Mouse (Mus musculus) mouse trophoblast stem cell (cell line): ENCODE measurements around the gene Samd15.

Source experiments
- in situ Hi-C, 2 experiments: fragments of 300-500 bp; cut with MseI, MboI; formaldehyde crosslinking; loops; 2 replicates in 1 of 2; 3 replicates in 1 of 2; pipeline ENCODE4 v1.15.1; 2025

Gene Samd15

GRCm38 (mm10) chr12:87230379-87230895, 30.9 kb downstream of the Samd15 start:
- in situ Hi-C loops: no loop called here

- in situ Hi-C loops: no loop called here
Measured at GRCm38 (mm10) chr12:87236882-87237483, 37.5 kb downstream of the Samd15 start.

GRCm38 (mm10) chr12:87238632-87239031, 39.1 kb downstream of the Samd15 start, which contains the start of gene Noxred1:
Gene Noxred1, minus strand, starts transcription at chr12:87238732.
- in situ Hi-C loops: no loop called here

GRCm38 (mm10) chr12:87250161-87250560, 50.6 kb downstream of the Samd15 start:
- in situ Hi-C loops: no loop called here

- in situ Hi-C loops: no loop called here
Measured at GRCm38 (mm10) chr12:87253878-87254277, 54.4 kb downstream of the Samd15 start.

- in situ Hi-C loops: no loop called here
Measured at GRCm38 (mm10) chr12:87256629-87257028, 57.1 kb downstream of the Samd15 start.

GRCm38 (mm10) chr12:87260562-87260961, 61.0 kb downstream of the Samd15 start:
- in situ Hi-C loops: no loop called here
